Mouse (Mus musculus): ENCODE data around the gene Dlgap3. TPM values are rescaled to one million over a fixed set of nuclear protein-coding genes. Genes with fewer than 3 reads are reported as not detected.

The Dlgap3 gene
- polyA plus RNA-seq, 1 experiment from 2014 or later = 0.40 TPM

- WGBS = 62% methylated on average over 4 of the region's 4 CpGs
- no peak overlapping the region for H3K9ac ChIP-seq
- H3K36me3 ChIP-seq = no peaks in the 10 kb centered on the region
- H3K4me2 ChIP-seq = no peak overlapping the region
- H3K27ac ChIP-seq = no peak overlapping the region
- H3K27me3 ChIP-seq = peaks cover 60% of the 10 kb centered on the region
- H3K4me3 ChIP-seq = no peak overlapping the region
- ATAC-seq (replicated peaks; ENCODE audit: insufficient number of reproducible peaks, insufficient read depth, low FRiP score, low read depth) = no peak
- H3K4me1 ChIP-seq (replicated peaks) = no peaks in the 10 kb centered on the region; the same call in 1 of the 2 replicates
- H3K9me3 ChIP-seq (replicated peaks) = no peaks in the 10 kb centered on the region
These were observed 54.8 kb downstream of the Dlgap3 start for GRCm38 (mm10) chr4:127223755-127224154.

- WGBS = 23% methylated on average over 19 of the region's 19 CpGs
- Histone ChIP-seq H3K4me2 (no peak overlapping the region), H3K9me3 (replicated peaks) (no peaks in the 10 kb centered on the region), H3K36me3 (no peaks in the 10 kb centered on the region), H3K4me3 (no peak overlapping the region), H3K27me3 (peaks cover 66% of the 10 kb centered on the region), H3K9ac (no peak overlapping the region), H3K27ac (no peak overlapping the region), H3K4me1 (replicated peaks) (no peaks in the 10 kb centered on the region; the same call in 1 of the 2 replicates)
- no peak for ATAC-seq (replicated peaks; ENCODE audit: insufficient number of reproducible peaks, insufficient read depth, low FRiP score, low read depth)
These were observed 55.6 kb downstream of the Dlgap3 start for GRCm38 (mm10) chr4:127224444-127225100.

- ATAC-seq (replicated peaks; ENCODE audit: insufficient number of reproducible peaks, insufficient read depth, low FRiP score, low read depth) = no peak
- H3K9ac ChIP-seq = no peak overlapping the region
- H3K9me3 ChIP-seq (replicated peaks) = no peaks in the 10 kb centered on the region
- no peaks in the 10 kb centered on the region for H3K36me3 ChIP-seq
- no peaks in the 10 kb centered on the region; the same call in 1 of the 2 replicates for H3K4me1 ChIP-seq (replicated peaks)
- WGBS = 46% methylated on average over 4 of the region's 4 CpGs
- no peak overlapping the region for H3K4me2 ChIP-seq
- H3K27ac ChIP-seq = no peak overlapping the region
- H3K27me3 ChIP-seq = peaks cover 66% of the 10 kb centered on the region
- H3K4me3 ChIP-seq = no peak overlapping the region
These were observed 57.1 kb downstream of the Dlgap3 start for GRCm38 (mm10) chr4:127226067-127226466.

- H3K4me2 ChIP-seq = no peak overlapping the region
- 29% methylated on average over 17 of the region's 17 CpGs for WGBS
- H3K9ac ChIP-seq = no peak overlapping the region
- no peaks in the 10 kb centered on the region; the same call in 1 of the 2 replicates for H3K4me1 ChIP-seq (replicated peaks)
- no peaks in the 10 kb centered on the region for H3K9me3 ChIP-seq (replicated peaks)
- no peak for ATAC-seq (replicated peaks; ENCODE audit: insufficient number of reproducible peaks, insufficient read depth, low FRiP score, low read depth)
- H3K36me3 ChIP-seq = no peaks in the 10 kb centered on the region
- H3K27ac ChIP-seq = no peak overlapping the region
- peaks cover 62% of the 10 kb centered on the region for H3K27me3 ChIP-seq
- H3K4me3 ChIP-seq = no peak overlapping the region
These were observed 58.2 kb downstream of the Dlgap3 start for GRCm38 (mm10) chr4:127227051-127227673.

- no peak for ATAC-seq (replicated peaks; ENCODE audit: insufficient number of reproducible peaks, insufficient read depth, low FRiP score, low read depth)
- H3K27me3 ChIP-seq = peaks cover 52% of the 10 kb centered on the region
- 59% methylated on average over 6 of the region's 6 CpGs for WGBS
These were observed 63.0 kb downstream of the Dlgap3 start for GRCm38 (mm10) chr4:127232028-127232427.

GRCm38 (mm10) chr4:127232551-127232950 lies 63.5 kb downstream of the Dlgap3 start:
- no peaks in the 10 kb centered on the region for H3K9me3 ChIP-seq (replicated peaks)
- no peak overlapping the region for H3K27ac ChIP-seq
- no peak overlapping the region for H3K4me3 ChIP-seq
- no peak for ATAC-seq (replicated peaks; ENCODE audit: insufficient number of reproducible peaks, insufficient read depth, low FRiP score, low read depth)
- no peaks in the 10 kb centered on the region for H3K36me3 ChIP-seq
- WGBS = 60% methylated on average over 5 of the region's 5 CpGs
- H3K27me3 ChIP-seq = peaks cover 52% of the 10 kb centered on the region
- peaks cover 11% of the 10 kb centered on the region for H3K4me1 ChIP-seq (replicated peaks)
- no peak overlapping the region for H3K4me2 ChIP-seq
- no peak overlapping the region for H3K9ac ChIP-seq

More at GRCm38 (mm10) chr4:127232028-127232427, 63.0 kb downstream of the Dlgap3 start:
- Histone ChIP-seq H3K9ac (no peak overlapping the region), H3K9me3 (replicated peaks) (no peaks in the 10 kb centered on the region), H3K27ac (no peak overlapping the region), H3K4me2 (no peak overlapping the region), H3K4me1 (replicated peaks) (peaks cover 11% of the 10 kb centered on the region), H3K36me3 (no peaks in the 10 kb centered on the region), H3K4me3 (no peak overlapping the region)

GRCm38 (mm10) chr4:127233416-127234125 lies 64.6 kb downstream of the Dlgap3 start:
- Histone ChIP-seq H3K9me3 (replicated peaks) (no peaks in the 10 kb centered on the region), H3K4me1 (replicated peaks) (peaks cover 11% of the 10 kb centered on the region), H3K4me3 (no peak overlapping the region), H3K27me3 (peaks cover 56% of the 10 kb centered on the region), H3K9ac (no peak overlapping the region), H3K36me3 (no peaks in the 10 kb centered on the region), H3K4me2 (no peak overlapping the region), H3K27ac (no peak overlapping the region)
- 76% methylated on average over 40 of the region's 40 CpGs for WGBS
- ATAC-seq (replicated peaks; ENCODE audit: insufficient number of reproducible peaks, insufficient read depth, low FRiP score, low read depth) = no peak

- peak overlapping the region; percentile 59 for H3K9ac ChIP-seq
- H3K36me3 ChIP-seq = no peaks in the 10 kb centered on the region
- H3K4me2 ChIP-seq = peak overlapping the region; percentile 98
- under 1% methylated on average over 59 of the region's 67 CpGs for WGBS
- no peaks in the 10 kb centered on the region for H3K9me3 ChIP-seq (replicated peaks)
- H3K4me3 ChIP-seq = peak overlapping the region; percentile 58
- H3K4me1 ChIP-seq (replicated peaks) = peaks cover 11% of the 10 kb centered on the region
- peak; percentile 63 for ATAC-seq (replicated peaks; ENCODE audit: insufficient number of reproducible peaks, insufficient read depth, low FRiP score, low read depth)
- peaks cover 53% of the 10 kb centered on the region for H3K27me3 ChIP-seq
- H3K27ac ChIP-seq = no peak overlapping the region
These were observed 66.9 kb downstream of the Dlgap3 start for GRCm38 (mm10) chr4:127235742-127236487.

- Histone ChIP-seq H3K9ac (peak overlapping the region; percentile 59), H3K4me1 (replicated peaks) (peaks cover 11% of the 10 kb centered on the region), H3K27ac (no peak overlapping the region), H3K27me3 (peaks cover 53% of the 10 kb centered on the region), H3K36me3 (no peaks in the 10 kb centered on the region), H3K9me3 (replicated peaks) (no peaks in the 10 kb centered on the region), H3K4me3 (peak overlapping the region; percentile 58), H3K4me2 (peak overlapping the region; percentile 98)
- ATAC-seq (replicated peaks; ENCODE audit: insufficient number of reproducible peaks, insufficient read depth, low FRiP score, low read depth) = peak; percentile 25; the same call in 1 of the 2 replicates
- 4% methylated on average over 14 of the region's 14 CpGs for WGBS
These were observed 67.6 kb downstream of the Dlgap3 start for GRCm38 (mm10) chr4:127236631-127237030.

- no peak for ATAC-seq (replicated peaks; ENCODE audit: insufficient number of reproducible peaks, insufficient read depth, low FRiP score, low read depth)
These were observed 68.3 kb downstream of the Dlgap3 start for GRCm38 (mm10) chr4:127237271-127237670.

GRCm38 (mm10) chr4:127242696-127243095 lies 73.7 kb downstream of the Dlgap3 start:
- peaks cover 9% of the 10 kb centered on the region; the same call in 1 of the 2 replicates for H3K36me3 ChIP-seq
- H3K4me2 ChIP-seq = no peak overlapping the region
- no peak for ATAC-seq (replicated peaks; ENCODE audit: insufficient number of reproducible peaks, insufficient read depth, low FRiP score, low read depth)
- H3K4me1 ChIP-seq (replicated peaks) = peaks cover 12% of the 10 kb centered on the region
- no peak overlapping the region for H3K4me3 ChIP-seq
- no peak overlapping the region for H3K27ac ChIP-seq
- no peaks in the 10 kb centered on the region for H3K9me3 ChIP-seq (replicated peaks)
- 53% methylated on average over 6 of the region's 6 CpGs for WGBS
- H3K9ac ChIP-seq = no peak overlapping the region
- peaks cover 11% of the 10 kb centered on the region for H3K27me3 ChIP-seq

More at GRCm38 (mm10) chr4:127237271-127237670, 68.3 kb downstream of the Dlgap3 start:
- H3K27ac ChIP-seq = no peak overlapping the region
- no peak overlapping the region for H3K9ac ChIP-seq
- 58% methylated on average over 10 of the region's 10 CpGs for WGBS
- no peaks in the 10 kb centered on the region for H3K9me3 ChIP-seq (replicated peaks)
- peaks cover 11% of the 10 kb centered on the region for H3K4me1 ChIP-seq (replicated peaks)
- H3K36me3 ChIP-seq = no peaks in the 10 kb centered on the region
- peaks cover 53% of the 10 kb centered on the region for H3K27me3 ChIP-seq
- H3K4me2 ChIP-seq = no peak overlapping the region
- no peak overlapping the region for H3K4me3 ChIP-seq

Measured in heart, embryonic 15.5 days (tissue).